Mouse (Mus musculus) lung, adult 2 months (tissue): Measurements from ENCODE around the gene Ncmap. TPM values are rescaled to one million over a fixed set of nuclear protein-coding genes. Genes with fewer than 3 reads are reported as not detected.

Experiments
- DNase-seq: peaks from one replicate; pipeline ENCODE4 v3.0.0; 2022
- H3K4me1 ChIP-seq: fragments of 200-500 bp; 2 replicates; pipeline ENCODE4 v1.6.1; 2011; ENCODE audit warnings: low read length; ENCODE audit not compliant: control insufficient read depth, insufficient read depth
- H3K4me3 ChIP-seq: fragments of 200-500 bp; replicated peaks from 2 replicates; pipeline ENCODE3; 2011; ENCODE audit warnings: low read depth, mild to moderate bottlenecking, control low read depth, low read length; ENCODE audit errors: extremely low read depth
- CTCF ChIP-seq: fragments of 200-500 bp; IDR thresholded peaks from 2 replicates; pipeline ENCODE4 v1.5.1; 2011; ENCODE audit warnings: mild to moderate bottlenecking, low read length, control low read depth; ENCODE audit not compliant: insufficient read depth
- POLR2A ChIP-seq: fragments of 200-500 bp; IDR thresholded peaks from 2 replicates; pipeline ENCODE4 v1.6.1; 2011; ENCODE audit warnings: low read depth, mild to moderate bottlenecking, control low read depth, low read length, borderline replicate concordance; ENCODE audit errors: extremely low read depth
- WGBS: fragments of 180-500 bp; shearing (Covaris S2); methylation state at CpG from one replicate; pipeline ENCODE4 v1.1.7; 2018; 5-methylcytosine and 5-hydroxymethylcytosine counted together
- polyA plus RNA-seq: library from polyadenylated mRNA; depleted of rRNA; stranded (reverse); fragments of >200 nt; gene quantifications from 2 replicates; pipeline ENCODE4 v1.2.3, GENCODE M21; 2012; rRNA removed

Ncmap gene
- polyA plus RNA-seq = 3.0 and 5.4 TPM in 2 replicates

DNA sequence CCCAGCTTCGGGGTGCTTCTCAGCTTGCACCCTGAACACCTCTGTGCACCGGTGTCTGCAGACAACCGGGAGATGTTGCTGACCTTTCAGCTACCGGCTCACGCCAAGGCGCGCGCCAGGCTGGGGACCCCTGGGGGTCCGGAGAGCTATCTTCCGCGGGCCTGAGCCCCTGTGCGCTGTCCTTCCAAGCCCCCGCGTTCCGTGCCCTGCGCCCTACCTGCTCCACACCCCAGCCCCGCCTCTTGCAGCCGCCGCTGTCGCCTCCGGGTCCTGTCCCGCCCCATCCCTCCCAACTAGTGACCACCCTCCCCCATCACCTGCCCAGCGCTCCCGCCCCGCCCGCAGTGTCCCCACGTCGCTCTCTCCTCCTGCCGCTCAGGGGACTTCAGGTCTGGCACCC, at the start of gene Ncmap:
TSS of gene Ncmap (minus strand) at position 237 of the 400 bp plus-strand sequence.
- Histone ChIP-seq H3K4me1 (0 out of 2 replicates have a peak, but pooled peaks cover 2% of the 10 kb centered on the region), H3K4me3 (peak within 1 kb of the TSS; percentile 18)
- TF ChIP-seq CTCF (no peak), POLR2A (no peak)
- WGBS = 1% methylated on average over 29 of the region's 29 CpGs
- DNase-seq = no peak

DNA sequence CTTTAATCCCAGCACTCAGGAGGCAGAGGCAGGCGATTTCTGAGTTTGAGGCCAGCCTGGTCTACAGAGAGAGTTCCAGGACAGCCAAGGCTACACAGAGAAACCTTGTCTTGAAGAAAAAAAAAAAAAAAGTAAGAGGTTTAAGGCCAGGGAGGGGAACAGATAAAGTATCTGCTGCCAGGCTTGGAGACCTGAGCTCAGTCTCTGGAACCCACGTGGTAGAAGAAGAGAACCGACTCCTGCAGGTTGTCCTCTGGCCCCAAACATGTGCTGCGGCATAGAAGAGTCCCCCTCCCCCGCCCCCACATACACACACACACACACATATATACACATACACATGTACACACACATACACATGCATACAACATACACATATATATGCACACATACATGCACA, 44.4 kb upstream of the Ncmap start:
- 71% methylated on average over 5 of the region's 5 CpGs for WGBS
- no peak for DNase-seq
- no peak overlapping the region for H3K4me3 ChIP-seq
- TF ChIP-seq CTCF (no peak), POLR2A (no peak)
- H3K4me1 ChIP-seq = peaks cover 2% of the 10 kb centered on the region; the same call in 1 of the 2 replicates

DNA sequence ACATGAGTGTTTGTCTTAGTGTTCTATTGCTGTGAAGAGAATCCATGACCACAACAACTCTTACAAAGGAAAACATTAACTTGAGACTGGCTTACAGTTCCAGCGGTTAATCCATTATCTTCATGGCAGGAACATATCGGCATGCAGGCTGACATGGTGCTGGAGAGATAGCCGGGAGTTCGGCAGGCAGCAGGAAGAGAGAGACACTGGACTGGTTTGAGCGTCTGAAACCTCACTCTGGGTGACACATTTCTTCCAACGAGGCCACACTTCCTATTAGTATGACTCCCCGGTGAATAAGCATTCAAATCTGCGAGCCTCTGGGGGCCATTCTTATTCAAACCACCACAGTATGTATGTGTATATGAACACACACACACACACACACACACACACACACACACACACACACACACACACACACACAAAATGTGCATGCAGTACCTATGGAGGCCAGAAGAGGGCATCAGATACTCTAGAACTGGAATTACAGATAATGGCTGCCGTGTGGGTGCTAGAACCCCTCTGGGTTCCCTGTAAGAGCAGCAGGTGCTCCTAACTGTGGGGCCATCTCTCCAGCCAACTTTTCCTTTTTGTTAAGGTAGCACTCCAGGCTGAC, 42.0 kb upstream of the Ncmap start:
- DNase-seq = peak; percentile 32
- 21% methylated on average over 9 of the region's 9 CpGs for WGBS

DNA sequence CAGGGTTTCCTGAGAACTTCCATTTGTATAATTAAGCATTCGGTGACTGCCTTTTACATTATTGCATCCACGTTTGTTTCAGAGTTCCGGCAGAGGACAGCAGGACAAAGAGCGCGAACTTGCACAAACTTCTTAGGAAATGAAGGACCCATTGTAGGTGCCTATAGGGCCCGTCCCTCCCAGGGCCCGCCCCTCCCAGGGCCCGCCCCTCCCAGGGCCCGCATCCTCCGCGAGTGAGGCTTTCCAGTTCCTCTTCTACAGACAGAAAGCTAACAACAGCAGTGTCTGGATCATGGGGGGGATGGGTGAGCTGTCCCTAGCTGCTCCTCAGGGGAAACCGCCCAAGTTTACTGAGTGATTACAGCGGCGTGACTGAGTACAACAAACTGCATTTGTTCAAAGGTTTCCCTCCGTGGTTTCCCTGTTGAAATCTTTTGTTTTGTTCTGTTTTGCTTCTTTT, 41.2 kb upstream of the Ncmap start:
- peak; percentile 38 for DNase-seq
- no peak for TF ChIP-seq POLR2A
- no peak for TF ChIP-seq CTCF
- Histone ChIP-seq H3K4me1 (peaks cover 9% of the 10 kb centered on the region), H3K4me3 (no peak overlapping the region)
- WGBS = 2% methylated on average over 15 of the region's 15 CpGs

More for the DNA sequence above, 42.0 kb upstream of the Ncmap start:
- H3K4me1 ChIP-seq = peaks cover 6% of the 10 kb centered on the region
- TF ChIP-seq POLR2A (no peak), CTCF (peak; percentile 27; the same call in 1 of the 2 replicates)
- no peak overlapping the region for H3K4me3 ChIP-seq

DNA sequence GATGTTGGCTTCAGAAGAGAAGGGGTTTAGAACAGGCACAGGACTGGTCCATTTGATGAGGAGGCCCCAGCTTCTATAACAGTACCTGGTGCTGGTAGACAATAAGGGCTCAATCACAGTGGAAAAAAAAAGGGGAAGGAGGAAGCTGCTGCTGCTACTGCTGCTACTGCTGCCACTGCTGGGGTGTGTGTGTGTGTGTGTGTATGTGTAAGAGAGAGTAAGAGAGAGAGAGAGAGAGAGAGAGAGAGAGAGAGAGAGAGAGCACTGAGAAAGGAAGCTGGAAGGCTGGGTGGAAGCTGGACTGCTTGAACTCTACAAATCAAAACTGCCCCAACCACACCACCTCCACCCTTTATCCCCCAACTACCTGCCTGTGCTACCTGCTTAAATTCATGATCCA, 39.9 kb upstream of the Ncmap start:
- TF ChIP-seq CTCF = no peak
- no peak for TF ChIP-seq POLR2A
- Histone ChIP-seq H3K4me3 (no peak overlapping the region), H3K4me1 (peaks cover 10% of the 10 kb centered on the region)
- DNase-seq = no peak

DNA sequence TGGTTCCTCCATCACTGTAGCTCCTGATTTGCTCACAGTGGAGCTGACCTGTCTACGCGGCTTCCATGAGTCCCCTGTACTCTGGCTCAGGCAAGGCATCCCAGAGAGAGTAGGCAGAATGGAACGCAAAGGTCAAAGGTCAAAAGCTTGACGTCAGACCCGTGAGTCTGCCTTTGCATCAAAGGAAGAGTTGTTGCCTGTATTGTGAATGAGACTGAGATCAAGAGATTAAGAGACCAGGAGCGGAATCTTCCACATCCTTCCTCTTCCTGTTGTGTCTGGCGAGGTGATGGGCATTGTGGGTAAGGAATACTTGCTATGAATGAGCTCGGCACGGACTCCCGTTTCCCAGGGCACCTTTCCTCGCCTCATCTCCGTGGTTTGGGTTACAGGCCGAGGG, 38.3 kb upstream of the Ncmap start:
- no peak for DNase-seq
- TF ChIP-seq CTCF (no peak), POLR2A (no peak)
- Histone ChIP-seq H3K4me3 (peak overlapping the region; percentile 19), H3K4me1 (peaks cover 10% of the 10 kb centered on the region)
- WGBS = 32% methylated on average over 13 of the region's 13 CpGs

DNA sequence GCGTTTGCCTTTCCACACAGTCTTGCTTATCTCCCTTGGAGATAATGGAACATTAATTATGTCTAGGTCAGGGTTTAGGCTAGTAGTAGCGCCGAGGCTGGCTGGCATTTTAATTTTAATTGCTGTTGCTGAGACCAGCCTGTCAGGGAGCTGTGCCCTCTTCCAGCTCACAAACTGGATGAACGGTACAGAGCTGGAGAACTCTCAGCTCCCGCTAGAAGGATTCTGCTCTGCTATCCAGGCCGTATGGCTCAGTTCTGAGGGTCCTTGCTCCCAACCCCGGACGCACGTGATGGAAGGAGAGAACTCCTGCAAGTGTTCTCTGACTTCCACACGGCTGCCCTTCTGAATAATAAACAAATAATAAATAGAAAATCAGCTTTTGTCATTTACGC, 36.4 kb upstream of the Ncmap start:
- H3K4me3 ChIP-seq = peak overlapping the region; percentile 82

DNA sequence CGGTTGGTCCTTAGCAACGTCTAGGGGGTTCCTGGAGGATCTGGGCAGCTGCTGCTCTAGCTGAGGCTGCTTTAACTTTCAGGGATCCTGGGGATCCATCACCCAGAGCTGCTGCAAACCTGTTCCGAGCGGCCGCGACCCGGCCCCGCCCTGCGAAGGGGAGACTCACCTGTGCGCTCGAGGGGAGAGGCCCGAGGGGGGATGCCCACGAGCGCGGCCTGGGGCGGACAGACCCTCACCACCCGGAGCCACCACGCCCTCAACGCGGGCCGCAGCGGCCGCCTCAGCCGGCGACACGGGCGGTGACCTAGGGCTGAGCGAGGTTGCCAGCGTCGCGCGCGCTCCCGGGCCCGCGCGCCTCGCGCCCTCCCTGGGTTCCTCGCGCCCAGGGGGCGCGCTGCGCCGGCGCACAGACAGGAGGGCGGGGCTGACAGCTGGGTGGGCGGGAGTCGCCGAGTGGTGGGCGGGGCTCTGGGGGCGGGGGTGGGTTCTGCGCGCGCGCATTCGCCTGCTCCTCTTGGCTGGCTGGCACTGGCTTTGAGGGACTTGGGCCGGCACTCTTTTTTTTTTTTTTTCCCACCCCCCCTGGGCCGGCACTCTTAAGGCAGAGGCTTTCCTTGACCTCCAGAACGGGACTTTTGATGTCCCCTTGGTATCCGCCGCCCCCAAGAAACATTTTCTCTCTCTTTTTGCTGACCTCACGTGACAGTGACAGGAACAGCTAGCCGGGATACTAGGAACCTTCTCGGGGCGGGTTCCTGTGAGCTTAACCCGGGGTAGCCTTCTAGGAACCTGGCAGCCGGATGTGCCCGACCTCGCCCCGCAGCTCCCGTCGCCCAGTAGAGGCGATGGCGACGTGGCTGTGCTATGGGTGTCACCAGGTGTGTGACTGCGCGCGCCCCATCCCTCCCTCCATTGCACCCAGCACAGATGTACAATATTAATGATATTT, 35.7 kb upstream of the Ncmap start, which contains the start of gene Rcan3:
TSS of gene Rcan3 (minus strand) at position 411 of the 952 bp plus-strand sequence.
- no peak for TF ChIP-seq CTCF
- peak; percentile 3; the same call in 1 of the 2 replicates for TF ChIP-seq POLR2A
- H3K4me1 ChIP-seq = peaks cover 8% of the 10 kb centered on the region
- WGBS = under 1% methylated on average over 73 of the region's 79 CpGs
- DNase-seq = peak; percentile 76
- H3K4me3 ChIP-seq = peak within 1 kb of the TSS; percentile 82

More for the DNA sequence above, 36.4 kb upstream of the Ncmap start:
- TF ChIP-seq POLR2A (no peak), CTCF (no peak)
- no peak for DNase-seq
- 28% methylated on average over 11 of the region's 11 CpGs for WGBS
- peaks cover 10% of the 10 kb centered on the region for H3K4me1 ChIP-seq

DNA sequence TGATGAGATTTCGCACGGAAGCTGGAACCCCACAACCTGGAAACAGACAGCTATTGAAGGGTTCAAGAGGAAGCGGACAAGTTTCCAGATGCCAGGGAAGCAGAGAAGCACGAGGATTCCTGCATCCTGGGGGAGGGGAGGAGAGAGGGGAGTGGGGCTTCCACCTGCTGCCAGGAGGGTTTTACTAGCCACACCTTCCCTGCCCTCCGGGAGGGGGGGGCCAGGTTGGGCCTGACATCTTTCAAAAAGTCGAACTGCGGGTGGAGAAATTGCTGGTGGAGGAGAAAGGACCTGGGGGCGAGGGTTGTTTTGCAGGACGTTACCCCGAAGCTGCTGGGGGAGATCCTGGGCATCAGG, 35.0 kb upstream of the Ncmap start:
- Histone ChIP-seq H3K4me1 (peaks cover 8% of the 10 kb centered on the region), H3K4me3 (peak overlapping the region; percentile 74)
- DNase-seq = no peak
- 11% methylated on average over 10 of the region's 10 CpGs for WGBS
- TF ChIP-seq POLR2A (no peak), CTCF (no peak)
